Mouse (Mus musculus): ENCODE data around the gene Fubp1. TPM values are rescaled to one million over a fixed set of nuclear protein-coding genes. Genes with fewer than 3 reads are reported as not detected.
A peak's percentile ranks its signal among the peaks of the same experiment; 100 is the strongest.

Fubp1 gene
- total and polyA plus RNA-seq, 3 experiments: 214 to 333 (median 224) TPM

DNA sequence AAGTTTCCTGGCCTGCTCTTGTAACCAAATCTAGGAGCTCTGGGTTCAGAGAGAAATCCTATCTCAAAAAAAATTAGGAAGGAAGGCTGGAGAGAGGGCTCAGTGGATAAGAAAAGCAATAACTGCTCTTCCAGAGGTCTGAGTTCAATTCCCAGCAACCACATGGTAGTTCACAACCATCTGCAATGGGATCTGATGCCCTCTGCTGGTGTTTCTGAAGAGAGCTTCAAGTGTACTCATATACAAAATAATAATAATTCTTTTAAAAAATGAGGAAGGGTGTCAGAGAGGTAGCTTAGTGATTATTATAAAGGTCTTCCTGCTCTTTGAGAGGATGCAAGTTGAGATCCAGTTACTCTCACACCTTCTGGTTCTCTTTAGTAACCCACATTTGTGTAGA lies 14.7 kb downstream of the Fubp1 start:
- Histone ChIP-seq H3K27me3 (replicated peaks) (no peaks in the 10 kb centered on the region), H3K79me2 (replicated peaks; ENCODE audit: control insufficient read depth, extremely low read depth, insufficient read depth, poor library complexity, severe bottlenecking) (peaks cover 37% of the 10 kb centered on the region), H3K27ac (ENCODE audit: insufficient read depth, low read depth) (no peak overlapping the region), H3K36me3 (replicated peaks in 1 of 2; ENCODE audit: control insufficient read depth in 1 of 2, insufficient read depth in 1 of 2, low read length in 1 of 2) (peaks cover 71 to 97% of the 10 kb centered on the region in 2 experiments), H3K9me3 (replicated peaks; ENCODE audit: low read length) (no peaks in the 10 kb centered on the region), H3K4me2 (ENCODE audit: insufficient read depth, low read depth, poor library complexity, severe bottlenecking) (no peak overlapping the region), H3K4me3 (replicated peaks in 1 of 3; ENCODE audit: low read depth in 2 of 3, low read length in 2 of 3, poor library complexity in 1 of 3) (no peak overlapping the region), H3K4me1 (ENCODE audit: control insufficient read depth in 1 of 2, insufficient read depth in 2 of 2) (no peaks in the 10 kb centered on the region), H3K9ac (ENCODE audit: insufficient read depth, low read depth) (no peak overlapping the region)
- TF ChIP-seq NRF1 (IDR thresholded peaks at IDR 0.05; ENCODE audit: low read depth, low read length) (no peak), UBTF (IDR thresholded peaks at IDR 0.05; ENCODE audit: low read depth, low read length) (no peak), TCF12 (IDR thresholded peaks at IDR 0.05; ENCODE audit: low read depth, low read length) (no peak), ZKSCAN1 (IDR thresholded peaks at IDR 0.05; ENCODE audit: borderline replicate concordance, low read depth, low read length) (no peak), MAZ (IDR thresholded peaks at IDR 0.05; ENCODE audit: low read depth, low read length) (no peak), GABPA (IDR thresholded peaks at IDR 0.05; ENCODE audit: insufficient replicate concordance, low read depth, low read length) (no peak), MXI1 (IDR thresholded peaks at IDR 0.05; ENCODE audit: low read depth, low read length) (no peak), RCOR1 (conservative IDR thresholded peaks at IDR 0.05; ENCODE audit: low read depth, low read length) (no peak), E2F4 (IDR thresholded peaks at IDR 0.05; ENCODE audit: insufficient replicate concordance, low read depth, low read length) (no peak), EP300 (IDR thresholded peaks at IDR 0.05; ENCODE audit: low read length) (no peak), USF1 (IDR thresholded peaks at IDR 0.05; ENCODE audit: low read depth, low read length) (no peak), CHD2 (IDR thresholded peaks at IDR 0.05; ENCODE audit: low read length) (no peak), SIN3A (IDR thresholded peaks at IDR 0.05; ENCODE audit: low read length) (no peak), MYC (IDR thresholded peaks at IDR 0.05; ENCODE audit: low read depth, low read length) (0 out of 2 replicates have a peak, but pooled peaks have one; percentile 58), POLR2A (IDR thresholded peaks at IDR 0.05; ENCODE audit: low read depth, low read length) (peak; percentile 39; the same call in 1 of the 2 replicates), HCFC1 (IDR thresholded peaks at IDR 0.05; ENCODE audit: low read depth, low read length) (no peak), ZC3H11A (IDR thresholded peaks at IDR 0.05; ENCODE audit: low read depth, low read length) (no peak), JUND (conservative IDR thresholded peaks at IDR 0.05; ENCODE audit: low read depth, low read length) (no peak), ETS1 (conservative IDR thresholded peaks at IDR 0.05; ENCODE audit: low read depth, low read length) (no peak), KAT2A (IDR thresholded peaks at IDR 0.05; ENCODE audit: insufficient replicate concordance, low read length) (no peak), MAX (IDR thresholded peaks at IDR 0.05; ENCODE audit: low read length) (no peak), CHD1 (IDR thresholded peaks at IDR 0.05; ENCODE audit: low read depth, low read length) (no peak), MEF2A (IDR thresholded peaks at IDR 0.05; ENCODE audit: borderline replicate concordance, low read depth, low read length) (no peak), ZNF384 (IDR thresholded peaks at IDR 0.05; ENCODE audit: low read depth, low read length) (no peak), USF2 (conservative IDR thresholded peaks at IDR 0.05; ENCODE audit: low read depth, low read length) (no peak), POLR2AphosphoS2 (IDR thresholded peaks at IDR 0.05; ENCODE audit: low read depth, low read length) (no peak), SMC3 (IDR thresholded peaks at IDR 0.05; ENCODE audit: low read depth, low read length) (peak; percentile 26), IRF4 (IDR thresholded peaks at IDR 0.05; ENCODE audit: low read depth, low read length) (no peak), PAX5 (IDR thresholded peaks at IDR 0.05; ENCODE audit: low read length) (no peak), MAFK (IDR thresholded peaks at IDR 0.05; ENCODE audit: insufficient replicate concordance, low read length) (no peak), RAD21 (IDR thresholded peaks at IDR 0.05; ENCODE audit: low read depth, low read length) (no peak), NELFE (IDR thresholded peaks at IDR 0.05; ENCODE audit: low read depth, low read length) (no peak), ZMIZ1 (IDR thresholded peaks at IDR 0.05; ENCODE audit: low read depth, low read length) (0 out of 2 replicates have a peak, but pooled peaks have one; percentile 41), TBP (conservative IDR thresholded peaks at IDR 0.05; ENCODE audit: low read depth, low read length) (no peak), ELF1 (IDR thresholded peaks at IDR 0.05; ENCODE audit: low read depth, low read length) (no peak), CTCF (conservative IDR thresholded peaks at IDR 0.05 in 1 of 2, IDR thresholded peaks at IDR 0.05 in 1 of 2; ENCODE audit: low read depth in 2 of 2, low read length in 2 of 2) (peak; percentile 22 to 50; a peak in 2 of 4 replicates), JUN (IDR thresholded peaks at IDR 0.05; ENCODE audit: insufficient read depth, low read depth, low read length) (no peak)
- in situ Hi-C loops (cut with MboI; ENCODE audit: low pct_ligation_motif_present, low pct_unique_long_range_greater_than_20kb, low sequenced_read_pairs): no loop called here
- dilution Hi-C loops (cut with MboI; ENCODE audit: extremely low pct_ligation_motif_present, extremely low pct_unique_long_range_greater_than_20kb, low sequenced_read_pairs): no loop called here
- no peak for DNase-seq (ENCODE audit: extremely low read depth)

All from CH12.LX (cell line).